Mouse (Mus musculus) adrenal gland, postnatal 10 days (tissue): ENCODE measurements around the gene Vps25. TPM values are rescaled to one million over a fixed set of nuclear protein-coding genes. Genes with fewer than 3 reads are reported as not detected.

ENCODE experiments used
- DNase-seq: peaks from one replicate; pipeline ENCODE4 v3.0.0; 2021; ENCODE audit warnings: mixed read lengths
- long read RNA-seq, 2 experiments: library from polyadenylated mRNA; stranded (forward); transcript quantifications; one replicate each; pipeline ENCODE4 v2.0.0; 2021
- total RNA-seq, 2 experiments: library from RNA; stranded (reverse); gene quantifications; 2 replicates each; pipeline ENCODE4 v1.2.3; 2021

Gene Vps25
- total RNA-seq = 100 to 1,000 TPM; 109 to 112 TPM
- long read RNA-seq, experiment 1, transcript Vps25-201 (6 exons, 615 nt) = minor isoform, 5 of 165 reads
- long read RNA-seq, experiment 1, transcript Vps25-204 (6 exons, 876 nt) = minor isoform, 7 of 165 reads
- long read RNA-seq, experiment 1, transcript Vps25-202 (6 exons, 1,106 nt) = major isoform, 142 of 165 reads
- long read RNA-seq, experiment 1, partial matches to known transcripts = 0 of 165 reads
- long read RNA-seq, experiment 1, other reads (novel, unspliced or antisense) = 9 of 165 reads
- long read RNA-seq, experiment 2, transcript Vps25-202 (6 exons, 1,106 nt) = major isoform, 129 of 147 reads
- long read RNA-seq, experiment 2, transcript Vps25-201 (6 exons, 615 nt) = minor isoform, 6 of 147 reads
- long read RNA-seq, experiment 2, partial matches to known transcripts = 0 of 147 reads
- long read RNA-seq, experiment 2, other reads (novel, unspliced or antisense) = 5 of 147 reads

DNA sequence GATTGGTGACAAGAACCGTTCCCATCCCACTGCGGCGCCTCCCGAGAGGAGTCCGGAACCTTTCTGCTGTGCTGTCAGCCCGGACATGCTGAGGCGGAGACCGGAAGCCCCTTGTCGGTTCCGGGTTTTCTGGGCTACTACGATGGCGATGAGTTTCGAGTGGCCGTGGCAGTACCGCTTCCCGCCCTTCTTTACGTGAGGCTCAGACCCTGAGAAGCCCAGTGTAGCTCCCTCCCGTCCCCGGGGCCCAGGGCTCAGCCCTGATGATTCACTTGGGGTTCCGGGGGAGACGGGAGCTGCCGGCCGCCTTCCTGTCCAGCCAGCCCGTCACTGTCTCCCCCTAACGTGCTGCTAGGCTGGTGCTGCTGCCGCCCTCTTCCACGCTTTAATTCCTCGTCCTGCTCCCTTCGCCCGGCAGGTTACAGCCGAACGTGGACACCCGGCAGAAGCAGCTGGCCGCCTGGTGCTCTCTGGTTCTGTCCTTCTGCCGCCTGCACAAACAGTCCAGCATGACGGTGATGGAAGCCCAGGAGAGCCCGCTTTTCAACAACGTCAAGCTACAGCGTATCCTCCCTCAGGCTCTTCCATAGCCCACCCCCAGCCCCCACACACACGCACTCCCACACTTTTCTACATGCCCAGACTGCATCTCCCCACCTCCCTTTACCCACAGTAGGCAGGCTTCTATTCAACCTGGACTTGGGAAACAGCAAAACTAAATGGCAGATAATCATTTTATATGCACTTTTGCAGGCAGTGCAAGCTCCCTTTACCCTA, at the start of gene Vps25:
Gene Vps25 (plus strand): TSS at position 95 of the 777 bp plus-strand sequence.
- DNase-seq = peak; percentile 92

DNA sequence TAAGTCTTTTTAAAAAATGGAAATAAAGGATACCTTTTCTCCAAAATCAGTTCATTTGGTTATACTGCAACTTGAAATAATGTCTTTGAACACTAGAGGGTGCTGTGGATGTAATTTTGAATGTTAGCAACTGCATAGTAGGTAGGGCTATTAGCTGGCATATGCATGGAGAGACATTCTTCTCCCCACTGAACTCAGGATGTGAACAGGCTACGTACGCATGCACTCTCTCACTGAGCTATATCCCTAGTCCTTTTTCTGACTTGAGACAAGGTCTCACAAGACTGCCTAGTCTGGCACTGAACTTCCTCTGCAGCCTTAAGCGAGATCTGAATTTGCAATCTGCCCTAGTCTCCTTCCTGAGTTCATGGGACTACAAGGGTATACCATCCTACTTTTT, 41.5 kb upstream of the Vps25 start:
- no peak for DNase-seq

GRCm38 (mm10) chr11:101216936-101217335, 36.6 kb upstream of the Vps25 start:
- DNase-seq = peak; percentile 36

- no peak for DNase-seq
Measured at GRCm38 (mm10) chr11:101218436-101219055, 35.0 kb upstream of the Vps25 start.

GRCm38 (mm10) chr11:101220853-101221252, 32.7 kb upstream of the Vps25 start:
- no peak for DNase-seq

- no peak for DNase-seq
Measured at GRCm38 (mm10) chr11:101221306-101221986, 32.1 kb upstream of the Vps25 start.

DNA sequence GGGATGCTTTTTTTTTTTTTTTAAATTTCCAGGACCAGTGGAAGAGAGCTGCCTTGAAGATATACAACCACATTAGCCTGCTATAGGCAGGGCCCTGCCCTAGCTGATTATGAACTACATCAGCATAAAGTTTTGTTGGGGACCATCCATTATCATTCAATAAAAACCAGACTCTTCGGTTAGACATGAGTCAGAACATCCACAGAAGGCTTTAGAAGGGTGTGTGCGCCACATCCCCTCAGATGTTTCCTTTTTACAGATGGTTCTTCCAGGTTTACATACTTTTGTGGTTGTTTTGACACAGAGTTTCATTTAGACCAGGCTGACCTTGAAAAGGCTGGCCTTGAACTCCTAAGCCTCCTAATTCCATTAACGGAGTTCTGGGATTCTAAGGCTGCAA, 29.2 kb upstream of the Vps25 start:
- no peak for DNase-seq

DNA sequence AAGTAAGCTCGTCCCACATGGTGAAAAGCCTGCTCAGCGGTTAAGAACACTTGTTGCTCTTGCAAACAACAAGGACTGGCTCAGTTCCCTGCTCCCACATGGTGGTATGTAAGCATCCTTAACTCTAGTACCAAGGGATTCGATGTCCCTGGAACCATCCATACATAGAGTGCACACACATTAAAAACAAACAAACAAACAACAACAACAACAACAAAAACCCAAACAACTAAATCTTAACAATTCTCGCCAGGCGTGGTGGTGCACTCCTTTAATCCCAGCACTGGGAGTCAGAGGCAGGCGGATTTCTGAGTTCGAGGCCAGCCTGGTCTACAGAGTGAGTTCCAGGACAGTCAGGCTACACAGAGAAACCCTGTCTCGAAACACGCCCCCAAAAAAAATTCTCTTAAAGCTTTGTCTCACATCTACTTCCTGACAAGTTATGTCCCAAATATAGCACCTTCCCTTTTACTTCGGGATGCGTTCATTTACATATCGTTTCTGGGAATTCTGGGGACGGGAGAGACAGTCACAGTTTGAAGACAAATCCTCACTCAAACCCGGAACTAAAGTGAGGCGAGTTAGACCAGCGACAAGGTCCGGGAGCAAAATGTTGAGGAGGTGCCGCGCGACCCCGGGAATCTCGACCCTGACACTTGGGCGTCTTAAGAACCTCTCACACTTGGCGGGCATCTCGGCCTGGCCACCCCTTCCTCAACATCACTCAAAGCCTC, 28.0 kb upstream of the Vps25 start:
- no peak for DNase-seq

GRCm38 (mm10) chr11:101226065-101226701, 27.3 kb upstream of the Vps25 start, which contains the start of gene Ezh1:
TSS of gene Ezh1 (minus strand) at chr11:101226463.
- peak; percentile 94 for DNase-seq

DNA sequence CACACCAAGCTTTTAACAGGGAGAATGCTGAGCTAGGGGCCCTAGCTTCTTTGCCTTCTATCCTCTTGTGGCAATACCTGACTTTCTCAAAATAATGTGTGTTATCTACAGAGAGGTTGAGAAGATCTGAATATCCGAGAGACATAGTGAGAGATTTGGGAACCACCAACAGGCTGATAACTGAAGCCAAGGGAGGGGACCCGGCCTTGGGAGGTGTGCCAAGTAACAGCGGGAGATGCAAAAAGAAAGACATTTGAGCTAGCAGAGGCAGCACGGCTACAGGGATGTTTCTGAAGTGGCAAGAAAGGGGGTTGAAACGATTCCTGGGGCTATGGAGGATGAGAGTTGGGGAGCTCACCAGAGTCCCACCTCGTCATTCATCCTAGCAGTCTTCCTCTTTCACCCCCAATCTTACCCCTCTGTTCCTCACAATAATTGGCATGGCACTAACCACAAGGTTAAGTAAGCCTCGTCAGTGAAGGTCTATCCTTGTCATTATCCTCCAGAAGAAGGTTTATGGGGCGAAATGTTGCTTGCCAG, 24.1 kb upstream of the Vps25 start:
- DNase-seq = peak; percentile 77

GRCm38 (mm10) chr11:101230061-101230511, 23.4 kb upstream of the Vps25 start:
- peak; percentile 47 for DNase-seq

GRCm38 (mm10) chr11:101230526-101230925, 23.0 kb upstream of the Vps25 start:
- no peak for DNase-seq

GRCm38 (mm10) chr11:101230991-101231871, 22.3 kb upstream of the Vps25 start:
- peak; percentile 61 for DNase-seq

GRCm38 (mm10) chr11:101232010-101232839, 21.3 kb upstream of the Vps25 start:
- DNase-seq = no peak

GRCm38 (mm10) chr11:101233240-101233639, 20.3 kb upstream of the Vps25 start:
- DNase-seq = no peak

- DNase-seq = no peak
Measured at GRCm38 (mm10) chr11:101234124-101234523, 19.4 kb upstream of the Vps25 start.

DNA sequence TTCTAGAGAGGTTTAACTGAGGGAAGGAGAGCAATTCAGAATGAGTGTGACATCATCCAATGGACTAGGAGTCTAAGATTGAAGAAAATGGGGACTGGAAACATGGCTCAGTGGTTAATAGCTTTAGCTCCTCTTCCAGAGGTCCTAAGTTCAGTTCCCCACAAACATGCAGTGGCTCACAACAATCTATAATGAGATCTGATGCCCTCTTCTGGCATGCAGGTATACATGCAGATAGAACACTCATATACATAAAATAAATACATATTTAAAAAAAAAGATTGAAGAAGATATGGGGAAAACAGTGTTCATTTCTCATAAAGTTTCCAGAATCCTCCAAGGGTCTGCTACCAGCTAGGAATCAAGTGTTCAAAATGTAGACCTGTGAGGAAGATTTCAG, 18.1 kb upstream of the Vps25 start:
- DNase-seq = no peak

- no peak for DNase-seq
Measured at GRCm38 (mm10) chr11:101236782-101237181, 16.7 kb upstream of the Vps25 start.
